Mouse (Mus musculus): ENCODE data around the gene Lifr. TPM values are rescaled to one million over a fixed set of nuclear protein-coding genes. Genes with fewer than 3 reads are reported as not detected.

Gene Lifr
- polyA plus RNA-seq, 1 experiment from 2014 or later, result 18.8 TPM

DNA sequence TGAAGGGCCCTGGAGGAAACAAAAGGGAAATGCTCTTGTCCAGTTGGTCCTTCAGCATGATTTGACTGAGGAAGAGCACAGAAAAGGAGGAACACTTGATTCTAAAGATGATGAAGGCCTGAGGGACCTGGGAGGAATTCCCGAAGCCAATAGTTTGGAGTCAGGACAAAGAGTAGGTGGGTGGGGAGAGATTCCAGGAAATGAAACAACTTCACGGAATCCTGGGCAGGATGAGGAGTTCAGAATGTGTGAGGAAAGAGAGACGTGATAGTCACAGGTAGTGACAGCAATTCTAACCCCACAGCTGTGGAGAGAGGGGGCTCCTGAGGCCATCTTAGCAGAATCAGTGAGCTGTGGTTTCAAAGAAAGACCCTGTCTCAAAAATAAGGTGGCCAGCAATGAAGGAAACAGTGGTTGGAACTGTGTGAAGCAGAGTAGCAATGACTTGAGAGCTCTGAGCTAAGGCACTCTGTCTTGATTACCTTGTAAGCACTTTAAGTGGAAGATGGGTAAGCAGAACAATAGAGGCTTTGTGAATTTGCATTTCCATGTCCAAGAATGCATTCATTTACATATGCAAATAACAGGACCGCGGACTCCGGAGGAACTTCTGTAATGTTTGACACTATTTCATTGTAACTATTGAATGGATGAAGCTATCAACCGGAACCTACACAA lies 25.1 kb downstream of the Lifr start:
- Histone ChIP-seq H3K4me3 (replicated peaks) (no peak overlapping the region), H3K4me1 (no peaks in the 10 kb centered on the region), H3K9me3 (replicated peaks) (no peaks in the 10 kb centered on the region), H3K9ac (replicated peaks) (no peak overlapping the region), H3K27me3 (replicated peaks) (no peaks in the 10 kb centered on the region), H3K4me2 (no peak overlapping the region), H3K27ac (replicated peaks) (no peak overlapping the region), H3K36me3 (no peaks in the 10 kb centered on the region)
- WGBS, result 39% methylated on average over 7 of the region's 7 CpGs
- ATAC-seq (ENCODE audit: low FRiP score), result no peak

- H3K4me3 ChIP-seq (replicated peaks), result no peak overlapping the region
- H3K9me3 ChIP-seq (replicated peaks), result no peaks in the 10 kb centered on the region
- WGBS, result 77% methylated on average over 1 of the region's 1 CpGs
- no peak overlapping the region for H3K27ac ChIP-seq (replicated peaks)
- ATAC-seq (ENCODE audit: low FRiP score), result no peak
- H3K27me3 ChIP-seq (replicated peaks), result no peaks in the 10 kb centered on the region
- no peak overlapping the region for H3K9ac ChIP-seq (replicated peaks)
- no peak overlapping the region for H3K4me2 ChIP-seq
- no peaks in the 10 kb centered on the region for H3K36me3 ChIP-seq
- no peaks in the 10 kb centered on the region for H3K4me1 ChIP-seq
These were observed 25.8 kb downstream of the Lifr start for GRCm38 (mm10) chr15:7116216-7116615.

- Histone ChIP-seq H3K27ac (replicated peaks) (no peak overlapping the region), H3K9me3 (replicated peaks) (no peaks in the 10 kb centered on the region), H3K4me1 (no peaks in the 10 kb centered on the region), H3K9ac (replicated peaks) (no peak overlapping the region), H3K36me3 (no peaks in the 10 kb centered on the region), H3K4me2 (no peak overlapping the region), H3K27me3 (replicated peaks) (no peaks in the 10 kb centered on the region), H3K4me3 (replicated peaks) (no peak overlapping the region)
- WGBS, result 68% methylated on average over 3 of the region's 3 CpGs
- ATAC-seq (ENCODE audit: low FRiP score), result no peak
These were observed 26.3 kb downstream of the Lifr start for GRCm38 (mm10) chr15:7116699-7117098.

- H3K9ac ChIP-seq (replicated peaks), result no peak overlapping the region
- ATAC-seq (ENCODE audit: low FRiP score), result no peak
- H3K9me3 ChIP-seq (replicated peaks), result no peaks in the 10 kb centered on the region
- H3K4me2 ChIP-seq, result no peak overlapping the region
- H3K4me3 ChIP-seq (replicated peaks), result no peak overlapping the region
- H3K27me3 ChIP-seq (replicated peaks), result no peaks in the 10 kb centered on the region
- H3K27ac ChIP-seq (replicated peaks), result no peak overlapping the region
- H3K4me1 ChIP-seq, result no peaks in the 10 kb centered on the region
- 75% methylated on average over 6 of the region's 6 CpGs for WGBS
- no peaks in the 10 kb centered on the region for H3K36me3 ChIP-seq
These were observed 27.5 kb downstream of the Lifr start for GRCm38 (mm10) chr15:7117944-7118343.

- no peak overlapping the region for H3K4me3 ChIP-seq (replicated peaks)
- no peaks in the 10 kb centered on the region for H3K9me3 ChIP-seq (replicated peaks)
- WGBS, result 14% methylated on average over 5 of the region's 5 CpGs
- no peaks in the 10 kb centered on the region for H3K27me3 ChIP-seq (replicated peaks)
- ATAC-seq (ENCODE audit: low FRiP score), result peak; percentile 87
- H3K4me2 ChIP-seq, result no peak overlapping the region
- H3K36me3 ChIP-seq, result no peaks in the 10 kb centered on the region
- H3K27ac ChIP-seq (replicated peaks), result no peak overlapping the region
- H3K4me1 ChIP-seq, result no peaks in the 10 kb centered on the region
- no peak overlapping the region for H3K9ac ChIP-seq (replicated peaks)
These were observed 28.4 kb downstream of the Lifr start for GRCm38 (mm10) chr15:7118849-7119248.

DNA sequence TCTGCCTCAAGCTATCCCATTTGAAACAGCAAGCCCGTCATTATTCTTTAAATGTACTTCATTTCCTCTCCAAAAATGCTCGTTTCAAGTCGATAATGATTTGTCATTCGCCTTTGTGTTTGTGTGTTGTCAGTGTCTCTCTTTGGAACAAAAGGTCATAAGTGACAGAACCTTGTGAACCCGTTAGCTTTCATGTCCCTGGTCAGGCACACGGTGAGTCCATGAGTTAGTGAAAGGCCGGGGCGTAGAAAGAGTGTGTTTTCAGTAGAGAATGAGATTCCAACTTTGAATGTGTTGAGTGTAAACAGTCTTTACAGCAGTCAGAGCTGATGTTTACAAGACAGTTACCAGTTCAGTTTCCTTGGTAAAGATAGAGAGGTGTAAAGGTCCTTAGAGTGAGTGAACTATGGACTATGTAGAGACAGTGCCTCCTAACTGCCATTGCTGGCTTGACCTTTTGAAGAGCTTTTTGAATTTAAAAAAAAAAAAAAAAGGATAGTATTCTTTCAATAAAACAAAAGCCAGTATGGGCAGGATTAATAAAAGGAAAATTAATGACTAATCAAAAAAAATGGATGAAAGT lies 29.6 kb downstream of the Lifr start:
- H3K9me3 ChIP-seq (replicated peaks), result no peaks in the 10 kb centered on the region
- no peak overlapping the region for H3K4me2 ChIP-seq
- 70% methylated on average over 8 of the region's 8 CpGs for WGBS
- no peaks in the 10 kb centered on the region for H3K36me3 ChIP-seq
- ATAC-seq (ENCODE audit: low FRiP score), result no peak
- H3K27ac ChIP-seq (replicated peaks), result no peak overlapping the region
- H3K9ac ChIP-seq (replicated peaks), result no peak overlapping the region
- H3K27me3 ChIP-seq (replicated peaks), result no peaks in the 10 kb centered on the region
- H3K4me3 ChIP-seq (replicated peaks), result no peak overlapping the region
- no peaks in the 10 kb centered on the region for H3K4me1 ChIP-seq

DNA sequence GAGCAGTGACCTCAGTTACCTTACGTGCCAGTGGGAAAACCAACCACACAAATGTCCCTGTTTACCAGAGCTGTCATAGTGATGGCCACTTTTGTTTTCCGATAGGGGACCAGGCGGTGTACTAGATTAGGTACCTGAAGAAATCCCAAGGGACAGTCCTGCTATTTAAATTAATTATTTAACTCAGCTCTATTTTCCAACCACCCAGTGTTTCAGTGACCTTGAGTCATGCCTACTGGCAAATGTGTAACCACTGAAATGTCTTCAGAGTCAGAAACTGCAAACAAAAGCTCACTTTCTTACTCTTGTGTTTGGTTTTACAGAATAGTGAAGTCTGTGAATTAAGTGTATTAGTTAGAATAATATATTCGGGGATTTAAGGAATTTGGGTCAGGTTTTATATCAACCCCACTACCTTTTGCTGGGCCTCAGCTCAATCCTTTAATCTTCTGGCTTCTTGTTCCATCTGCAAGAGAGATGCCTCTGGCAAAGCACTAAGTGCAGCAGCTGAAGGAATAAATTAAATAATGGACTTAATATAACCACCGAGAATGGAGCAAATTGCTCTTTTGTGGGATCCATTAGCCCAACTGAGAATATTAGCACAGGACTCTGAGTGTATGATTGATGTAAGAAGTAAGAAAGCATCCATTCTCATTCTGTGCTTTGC lies 33.5 kb downstream of the Lifr start:
- no peak overlapping the region for H3K4me2 ChIP-seq
- H3K9me3 ChIP-seq (replicated peaks), result no peaks in the 10 kb centered on the region
- H3K27ac ChIP-seq (replicated peaks), result no peak overlapping the region
- H3K4me1 ChIP-seq, result peaks cover 9% of the 10 kb centered on the region
- no peak overlapping the region for H3K9ac ChIP-seq (replicated peaks)
- 56% methylated on average over 5 of the region's 5 CpGs for whole genome bisulfite sequencing
- H3K36me3 ChIP-seq, result no peaks in the 10 kb centered on the region
- no peaks in the 10 kb centered on the region for H3K27me3 ChIP-seq (replicated peaks)
- H3K4me3 ChIP-seq (replicated peaks), result no peak overlapping the region
- no peak for ATAC-seq (ENCODE audit: low FRiP score)

GRCm38 (mm10) chr15:7126171-7126570 lies 35.8 kb downstream of the Lifr start:
- Histone ChIP-seq H3K36me3 (no peaks in the 10 kb centered on the region), H3K9me3 (replicated peaks) (no peaks in the 10 kb centered on the region), H3K27me3 (replicated peaks) (no peaks in the 10 kb centered on the region), H3K4me2 (no peak overlapping the region), H3K4me1 (peaks cover 21% of the 10 kb centered on the region), H3K4me3 (replicated peaks) (no peak overlapping the region), H3K27ac (replicated peaks) (no peak overlapping the region), H3K9ac (replicated peaks) (no peak overlapping the region)
- WGBS, result 63% methylated on average over 1 of the region's 1 CpGs
- ATAC-seq (ENCODE audit: low FRiP score), result no peak

GRCm38 (mm10) chr15:7128627-7129126 lies 38.3 kb downstream of the Lifr start:
- Histone ChIP-seq H3K27ac (replicated peaks) (peak overlapping the region; percentile 92), H3K4me2 (peak overlapping the region; percentile 94), H3K36me3 (no peaks in the 10 kb centered on the region), H3K9me3 (replicated peaks) (no peaks in the 10 kb centered on the region), H3K27me3 (replicated peaks) (no peaks in the 10 kb centered on the region), H3K4me1 (peaks cover 28% of the 10 kb centered on the region), H3K4me3 (replicated peaks) (peak overlapping the region; percentile 82), H3K9ac (replicated peaks) (peak overlapping the region; percentile 94)
- ATAC-seq (ENCODE audit: low FRiP score), result peak; percentile 23
- under 1% methylated on average over 18 of the region's 18 CpGs for WGBS

DNA sequence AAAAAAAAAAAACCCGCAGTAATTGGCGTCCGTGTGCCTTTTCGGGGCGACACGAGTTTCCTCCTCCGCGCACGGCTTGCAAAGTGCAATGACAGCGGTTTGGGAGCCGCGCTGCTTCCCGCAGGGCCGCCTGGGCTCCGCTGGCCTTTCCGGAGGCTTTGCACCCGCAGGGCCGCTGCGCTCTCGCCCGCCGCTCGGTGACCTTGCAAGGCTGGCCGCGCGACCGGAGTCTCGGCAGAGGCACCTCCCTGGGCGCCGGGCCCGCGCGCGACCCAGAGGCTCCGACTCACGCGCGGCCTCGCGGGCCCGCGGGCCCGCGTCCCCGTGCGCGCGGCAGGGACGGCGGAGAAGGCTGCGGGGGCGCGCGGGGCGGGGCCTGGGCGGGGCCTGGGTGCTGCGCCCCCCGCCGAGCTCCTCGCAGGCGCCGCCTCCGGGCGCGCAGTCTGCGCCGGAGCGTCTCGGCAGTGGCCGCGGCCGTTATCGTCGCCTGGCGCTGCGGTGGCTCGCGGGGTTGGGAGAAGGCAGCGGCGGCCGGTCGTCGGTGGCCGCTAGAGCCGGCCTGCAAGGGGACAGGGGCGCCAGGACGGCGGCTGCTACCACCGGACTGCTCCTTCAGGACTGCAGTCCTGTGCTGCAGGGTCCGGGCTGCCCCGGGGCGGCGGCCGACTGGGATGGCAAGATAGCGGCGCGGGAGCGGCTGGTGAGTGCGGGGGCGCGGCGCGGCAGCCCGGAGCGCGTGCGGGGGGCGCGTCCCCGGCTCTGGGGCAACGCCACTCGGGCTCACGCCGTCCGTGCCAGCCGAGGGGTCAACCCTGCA lies 38.9 kb downstream of the Lifr start:
- ATAC-seq (ENCODE audit: low FRiP score), result peak; percentile 94
- Histone ChIP-seq H3K4me2 (peak overlapping the region; percentile 94), H3K9ac (replicated peaks) (peak overlapping the region; percentile 94), H3K4me1 (peaks cover 33% of the 10 kb centered on the region), H3K9me3 (replicated peaks) (no peaks in the 10 kb centered on the region), H3K36me3 (no peaks in the 10 kb centered on the region), H3K4me3 (replicated peaks) (peak overlapping the region; percentile 82), H3K27ac (replicated peaks) (peak overlapping the region; percentile 92), H3K27me3 (replicated peaks) (no peaks in the 10 kb centered on the region)
- WGBS, result 0% methylated on average over 82 of the region's 116 CpGs

DNA sequence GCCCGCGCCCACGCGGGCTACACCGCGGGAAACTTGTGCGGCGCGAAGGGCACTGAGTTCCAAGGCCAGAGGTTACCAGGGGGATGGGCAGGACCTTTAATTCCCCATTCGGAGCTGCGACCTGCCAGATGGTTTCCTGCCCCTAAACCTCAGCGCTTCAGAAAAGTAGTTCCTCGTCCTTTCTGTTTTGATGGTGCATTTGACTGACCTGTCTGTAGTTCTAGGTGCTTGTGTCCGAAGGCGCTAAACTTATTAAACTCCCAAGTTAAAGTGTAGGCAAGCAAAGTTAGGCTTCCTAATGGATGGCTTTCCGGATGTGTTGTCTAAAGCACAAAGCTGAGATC lies 39.5 kb downstream of the Lifr start:
- Histone ChIP-seq H3K9me3 (replicated peaks) (no peaks in the 10 kb centered on the region), H3K27ac (replicated peaks) (peak overlapping the region; percentile 92), H3K27me3 (replicated peaks) (no peaks in the 10 kb centered on the region), H3K36me3 (no peaks in the 10 kb centered on the region), H3K4me3 (replicated peaks) (peak overlapping the region; percentile 82), H3K9ac (replicated peaks) (peak overlapping the region; percentile 94), H3K4me1 (peaks cover 35% of the 10 kb centered on the region), H3K4me2 (peak overlapping the region; percentile 94)
- no peak for ATAC-seq (ENCODE audit: low FRiP score)
- WGBS, result under 1% methylated on average over 16 of the region's 16 CpGs
